Mouse (Mus musculus): ENCODE results near the gene Rps3a1.

The Rps3a1 gene

GRCm38 (mm10) chr3:86142263-86142933 lies at the start of gene Rps3a1:
Rps3a1 (minus strand) TSS chr3:86142702.
- peak; percentile 98 for DNase-seq (ENCODE audit: low spot score)

- no peak for DNase-seq (ENCODE audit: low spot score)
Observed at GRCm38 (mm10) chr3:86187736-86188389, 45.4 kb upstream of the Rps3a1 start.

GRCm38 (mm10) chr3:86184546-86184945 lies 42.0 kb upstream of the Rps3a1 start:
- DNase-seq (ENCODE audit: low spot score): no peak

GRCm38 (mm10) chr3:86181107-86181506 lies 38.6 kb upstream of the Rps3a1 start:
- no peak for DNase-seq (ENCODE audit: low spot score)

GRCm38 (mm10) chr3:86179714-86180113 lies 37.2 kb upstream of the Rps3a1 start:
- DNase-seq (ENCODE audit: low spot score): no peak

- no peak for DNase-seq (ENCODE audit: low spot score)
Observed at GRCm38 (mm10) chr3:86168841-86169425, 26.4 kb upstream of the Rps3a1 start.

GRCm38 (mm10) chr3:86149521-86149920 lies 7.0 kb upstream of the Rps3a1 start:
- no peak for DNase-seq (ENCODE audit: low spot score)

GRCm38 (mm10) chr3:86149063-86149462 lies 6.6 kb upstream of the Rps3a1 start:
- DNase-seq (ENCODE audit: low spot score): no peak

GRCm38 (mm10) chr3:86143343-86143742 lies 841 bp upstream of the Rps3a1 start:
- no peak for DNase-seq (ENCODE audit: low spot score)

- no peak for DNase-seq (ENCODE audit: low spot score)
Observed at GRCm38 (mm10) chr3:86142934-86143317, 424 bp upstream of the Rps3a1 start.

GRCm38 (mm10) chr3:86141886-86142262 lies 628 bp downstream of the Rps3a1 start:
- DNase-seq (ENCODE audit: low spot score): peak; percentile 46

GRCm38 (mm10) chr3:86141366-86141765 lies 1.1 kb downstream of the Rps3a1 start:
- no peak for DNase-seq (ENCODE audit: low spot score)

GRCm38 (mm10) chr3:86139660-86140059 lies 2.8 kb downstream of the Rps3a1 start:
- no peak for DNase-seq (ENCODE audit: low spot score)

GRCm38 (mm10) chr3:86136936-86137574 lies 5.4 kb downstream of the Rps3a1 start:
- no peak for DNase-seq (ENCODE audit: low spot score)

GRCm38 (mm10) chr3:86135886-86136563 lies 6.5 kb downstream of the Rps3a1 start:
- no peak for DNase-seq (ENCODE audit: low spot score)

GRCm38 (mm10) chr3:86134939-86135638 lies 7.4 kb downstream of the Rps3a1 start:
- no peak for DNase-seq (ENCODE audit: low spot score)

GRCm38 (mm10) chr3:86129757-86130156 lies 12.7 kb downstream of the Rps3a1 start:
- no peak for DNase-seq (ENCODE audit: low spot score)

- DNase-seq (ENCODE audit: low spot score): no peak
Observed at GRCm38 (mm10) chr3:86123251-86123746, 19.2 kb downstream of the Rps3a1 start.

GRCm38 (mm10) chr3:86122156-86122555 lies 20.3 kb downstream of the Rps3a1 start:
- no peak for DNase-seq (ENCODE audit: low spot score)

- no peak for DNase-seq (ENCODE audit: low spot score)
Observed at GRCm38 (mm10) chr3:86119237-86119932, 23.1 kb downstream of the Rps3a1 start.

GRCm38 (mm10) chr3:86116951-86117350 lies 25.6 kb downstream of the Rps3a1 start:
- DNase-seq (ENCODE audit: low spot score): no peak
